ENCODE assay signal across 16 mouse cellular contexts in the genomic region with DNA sequence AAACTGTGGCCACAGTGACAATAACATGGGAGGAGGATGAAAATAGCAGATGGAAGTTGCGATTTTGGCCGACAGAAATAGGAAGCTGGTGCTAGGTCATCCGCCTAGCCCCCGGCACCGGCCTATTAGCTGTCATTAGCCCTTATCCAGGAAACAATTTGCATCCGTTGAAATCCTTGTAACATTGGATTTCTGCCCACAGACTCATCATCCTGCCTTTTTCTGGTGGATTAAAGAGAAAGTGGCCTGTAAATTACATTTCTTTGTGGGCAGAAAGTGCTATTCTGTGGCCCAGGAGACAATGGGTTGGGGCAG.
DNase-seq lines count a peak whose midpoint lies in the region; ATAC-seq and TF ChIP-seq lines count a peak whose summit lies in the region.
"Had no signal": no experiment of that assay in that cellular context is flagged by ENCODE, and none has a peak within 500 bp of the region (broad histone marks: within the 10 kb centered on the region; RNA-seq: fewer than 3 reads in every experiment).

No protein-coding gene starts in this region.

- no peaks in the 10 kb centered on the region for H3K36me3 ChIP-seq in heart, embryonic 10.5 days
- H3K36me3 ChIP-seq in lung, postnatal 0 days (ENCODE audit: insufficient read depth, low read length) = no peaks in the 10 kb centered on the region
- H3K36me3 ChIP-seq in hindbrain, embryonic 14.5 days (replicated peaks; ENCODE audit: control insufficient read depth, insufficient read depth) = no peaks in the 10 kb centered on the region
- H3K36me3 ChIP-seq: embryonic facial prominence, embryonic 13.5 days; hindbrain, embryonic 15.5 days; neural tube, embryonic 12.5 days had no signal

- H3K9ac ChIP-seq in lung, postnatal 0 days (replicated peaks; ENCODE audit: low read depth) = no peak overlapping the region
- H3K9ac ChIP-seq in hindbrain, embryonic 14.5 days = no peak overlapping the region
- H3K9ac ChIP-seq: embryonic facial prominence, embryonic 13.5 days; hindbrain, embryonic 15.5 days; lung, embryonic 14.5 days; neural tube, embryonic 12.5 days had no signal

- no peak overlapping the region for H3K27ac ChIP-seq in heart, embryonic 10.5 days
- no peak overlapping the region for H3K27ac ChIP-seq in lung, postnatal 0 days (ENCODE audit: low read length)
- H3K27ac ChIP-seq in hindbrain, embryonic 14.5 days = peak overlapping the region; percentile 18; the same call in 1 of the 2 replicates
- H3K27ac ChIP-seq: embryonic facial prominence, embryonic 13.5 days; heart, adult 2 months; neural tube, embryonic 12.5 days had no signal

- no peaks in the 10 kb centered on the region for H3K27me3 ChIP-seq in heart, embryonic 10.5 days (ENCODE audit: insufficient read depth, poor library complexity, severe bottlenecking)
- H3K27me3 ChIP-seq in lung, postnatal 0 days (replicated peaks; ENCODE audit: insufficient read depth, low read length) = no peaks in the 10 kb centered on the region
- H3K27me3 ChIP-seq in hindbrain, embryonic 14.5 days (ENCODE audit: control insufficient read depth, insufficient read depth, low read length) = no peaks in the 10 kb centered on the region
- H3K27me3 ChIP-seq: embryonic facial prominence, embryonic 13.5 days; hindbrain, embryonic 15.5 days; neural tube, embryonic 12.5 days had no signal

- DNase-seq in adrenal gland, adult 2 months = peak; percentile 6
- no peak for DNase-seq in adrenal gland, adult (ENCODE audit: inconsistent age in 2 of 2, low spot score in 1 of 2)
- peak; percentile 35 for DNase-seq in heart, postnatal 4 days
- DNase-seq in heart, embryonic 10.5 days (ENCODE audit: low spot score) = no peak
- peak; percentile 11 for DNase-seq in lung, postnatal 0 days (ENCODE audit: low spot score)
- no peak for DNase-seq in lung, postnatal 25 days (ENCODE audit: low spot score)
- no peak for DNase-seq in hindbrain, embryonic 14.5 days (ENCODE audit: low spot score)
- no peak for DNase-seq in embryo, embryonic 10 days (ENCODE audit: low spot score)
- DNase-seq: cerebellum, adult 11-12 months; heart, adult 2 months; liver; lung, embryonic 14.5 days had no signal

- TF ChIP-seq CTCF in lung, postnatal 0 days (IDR thresholded peaks at IDR 0.05) = no peak

- H3K4me3 ChIP-seq in heart, embryonic 10.5 days = no peak overlapping the region
- no peak overlapping the region for H3K4me3 ChIP-seq in lung, postnatal 0 days (ENCODE audit: low read depth, low read length)
- H3K4me3 ChIP-seq in hindbrain, embryonic 14.5 days (replicated peaks; ENCODE audit: low read length) = no peak overlapping the region
- H3K4me3 ChIP-seq: embryonic facial prominence, embryonic 13.5 days; heart, adult 2 months; hindbrain, embryonic 15.5 days; megakaryocyte, embryonic 14.5 days; neural tube, embryonic 12.5 days had no signal

- H3K9me3 ChIP-seq in heart, embryonic 10.5 days = 0 out of 2 replicates have a peak, but pooled peaks cover 2% of the 10 kb centered on the region
- H3K9me3 ChIP-seq in lung, postnatal 0 days (ENCODE audit: low read length) = no peaks in the 10 kb centered on the region
- no peaks in the 10 kb centered on the region for H3K9me3 ChIP-seq in hindbrain, embryonic 14.5 days (ENCODE audit: control insufficient read depth, low read length)
- H3K9me3 ChIP-seq: embryonic facial prominence, embryonic 13.5 days; hindbrain, embryonic 15.5 days; megakaryocyte, embryonic 14.5 days; neural tube, embryonic 12.5 days had no signal

- WGBS in heart, embryonic 10.5 days = 79% methylated on average over 6 of the region's 6 CpGs
- 66% methylated on average over 6 of the region's 6 CpGs for WGBS in lung, postnatal 0 days
- 52% methylated on average over 6 of the region's 6 CpGs for WGBS in hindbrain, embryonic 14.5 days

- no peak overlapping the region for H3K4me2 ChIP-seq in lung, postnatal 0 days (replicated peaks; ENCODE audit: low read depth, low read length)
- H3K4me2 ChIP-seq in hindbrain, embryonic 14.5 days (replicated peaks) = no peak overlapping the region
- H3K4me2 ChIP-seq: embryonic facial prominence, embryonic 13.5 days; hindbrain, embryonic 15.5 days; lung, embryonic 14.5 days; neural tube, embryonic 12.5 days had no signal

- TF ChIP-seq EP300 in lung, postnatal 0 days (IDR thresholded peaks at IDR 0.05) = no peak

- H3K4me1 ChIP-seq in heart, embryonic 10.5 days = peaks cover 15% of the 10 kb centered on the region
- no peaks in the 10 kb centered on the region for H3K4me1 ChIP-seq in lung, postnatal 0 days (ENCODE audit: insufficient read depth, low read depth, low read length)
- peaks cover 25% of the 10 kb centered on the region for H3K4me1 ChIP-seq in hindbrain, embryonic 14.5 days (replicated peaks; ENCODE audit: control insufficient read depth, insufficient read depth, low read length)
- H3K4me1 ChIP-seq: megakaryocyte, embryonic 14.5 days had no signal

- no peak for ATAC-seq in lung, postnatal 0 days
- ATAC-seq in hindbrain, embryonic 14.5 days (ENCODE audit: low FRiP score) = no peak

Comparison
In these comparisons a context has a peak if more than half of its experiments do, and no peak if none do; other contexts are left out.
1. DNase-seq: peak in adrenal gland, adult 2 months (single experiment), heart, postnatal 4 days (single experiment) and lung, postnatal 0 days (single experiment); none in adrenal gland, adult (0 of 2), heart, embryonic 10.5 days (single experiment), lung, postnatal 25 days (single experiment), hindbrain, embryonic 14.5 days (single experiment) and embryo, embryonic 10 days (single experiment).